Mouse (Mus musculus) cerebellum, postnatal 36 days (tissue): ENCODE measurements at regions not wholly inside any gene's neighbourhood (a gene's known extent, or its start where the extent isn't known, plus 50 kb on each side); places are given as distances from the start of the nearest gene placed in this dataset.
A peak's percentile ranks its signal among the peaks of the same experiment; 100 is the strongest.

Source experiments
- DNase-seq, 2 experiments: peaks; one replicate each; pipeline ENCODE4 v3.0.0; 2021 to 2022; ENCODE audit warnings: mixed read lengths in 2 of 2

DNA sequence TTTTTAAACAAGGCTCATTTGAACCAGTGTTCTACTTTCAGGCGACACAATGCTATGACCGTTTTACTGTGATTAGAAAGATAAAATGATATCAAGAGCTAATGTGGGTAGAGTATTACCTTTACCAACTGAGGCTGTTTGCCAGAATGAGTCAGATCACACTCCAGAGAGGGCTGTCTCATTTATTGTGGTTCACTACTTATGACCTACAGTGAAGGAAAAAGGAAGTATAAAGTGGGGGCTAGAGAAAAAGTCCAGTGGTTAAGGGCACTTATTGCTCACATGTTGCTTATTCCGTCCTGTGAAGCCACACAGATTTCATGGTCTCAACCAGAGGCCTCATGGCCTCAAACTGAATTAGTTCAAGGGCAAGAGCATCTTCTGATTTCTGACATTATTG is 530.2 kb downstream of the Lmo4 start:
- DNase-seq, result no peak

DNA sequence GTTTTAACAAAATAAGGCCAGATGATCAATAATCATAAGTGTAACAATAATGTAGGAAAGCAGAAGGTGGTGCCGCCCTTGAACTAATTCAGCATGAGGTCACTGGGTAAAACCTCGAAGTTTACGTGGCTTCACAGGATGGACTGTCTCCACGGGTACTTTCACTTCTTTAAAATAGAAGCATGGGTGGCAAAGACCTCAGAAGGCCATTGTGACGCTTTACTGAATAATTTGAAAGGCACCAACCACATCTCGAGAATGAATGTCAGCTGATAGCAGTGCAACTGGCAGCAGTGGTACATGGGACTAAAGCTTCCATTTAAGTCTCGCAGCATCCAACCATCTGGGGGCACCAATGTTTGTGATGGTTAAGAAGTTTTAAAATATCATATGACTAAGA is 530.6 kb downstream of the Lmo4 start:
- no peak for DNase-seq

DNA sequence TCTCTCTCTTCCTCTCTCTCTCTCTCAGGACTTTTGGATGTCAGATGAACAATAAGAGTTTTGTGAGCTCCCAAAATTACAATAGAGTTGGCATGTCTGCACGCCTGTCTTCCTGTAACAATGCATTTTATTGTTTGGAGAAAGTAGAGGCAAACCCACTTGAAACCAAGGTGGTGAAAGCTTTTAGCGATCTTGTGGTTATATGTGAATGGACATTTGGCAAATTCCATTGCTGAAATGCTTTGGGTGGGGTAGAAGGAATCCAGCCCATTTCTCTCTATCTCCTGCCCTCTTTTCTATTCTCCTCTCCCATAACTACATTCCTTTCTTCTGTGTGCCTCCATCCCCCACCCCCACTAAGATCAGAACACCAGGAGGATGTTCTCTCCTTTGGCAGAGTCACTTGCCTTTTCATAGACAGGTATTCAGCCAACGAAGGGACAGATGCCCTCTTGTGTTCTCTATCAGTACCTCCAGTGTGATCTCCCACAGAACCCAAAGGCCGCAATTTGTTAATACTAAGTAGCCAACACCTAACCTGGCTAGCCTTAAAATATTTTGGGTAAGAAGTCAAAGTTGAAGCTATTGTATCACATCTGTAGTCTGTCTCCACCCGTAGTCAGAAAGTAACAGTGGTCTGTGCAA is 542.9 kb downstream of the Lmo4 start:
- DNase-seq, result no peak

DNA sequence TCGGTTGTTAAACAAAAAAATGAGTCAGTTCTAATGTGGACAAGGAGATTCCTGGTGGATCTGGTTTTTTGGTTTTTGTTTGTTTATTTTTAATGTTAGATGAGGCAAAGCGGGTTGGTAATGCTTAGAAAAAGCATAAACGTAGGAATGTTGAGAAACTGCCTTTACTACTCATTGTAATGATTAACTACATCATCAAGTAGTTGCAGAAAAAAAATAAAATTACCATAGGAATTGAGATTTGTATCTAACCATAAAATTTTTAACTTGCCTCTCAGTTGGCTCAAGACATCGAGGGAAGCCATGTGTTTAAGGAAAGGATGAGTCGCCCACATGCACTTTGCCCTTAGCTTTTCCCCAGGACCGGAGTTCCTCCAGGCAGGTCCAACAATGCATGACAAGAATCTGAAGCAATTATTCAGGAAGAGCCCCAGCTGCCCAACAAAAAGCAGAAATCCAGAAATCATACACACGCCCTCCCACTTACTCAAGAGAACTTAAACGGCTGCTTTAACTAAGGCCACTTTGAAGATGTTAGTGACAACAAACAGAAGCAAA is 545.5 kb downstream of the Lmo4 start:
- DNase-seq, result no peak

DNA sequence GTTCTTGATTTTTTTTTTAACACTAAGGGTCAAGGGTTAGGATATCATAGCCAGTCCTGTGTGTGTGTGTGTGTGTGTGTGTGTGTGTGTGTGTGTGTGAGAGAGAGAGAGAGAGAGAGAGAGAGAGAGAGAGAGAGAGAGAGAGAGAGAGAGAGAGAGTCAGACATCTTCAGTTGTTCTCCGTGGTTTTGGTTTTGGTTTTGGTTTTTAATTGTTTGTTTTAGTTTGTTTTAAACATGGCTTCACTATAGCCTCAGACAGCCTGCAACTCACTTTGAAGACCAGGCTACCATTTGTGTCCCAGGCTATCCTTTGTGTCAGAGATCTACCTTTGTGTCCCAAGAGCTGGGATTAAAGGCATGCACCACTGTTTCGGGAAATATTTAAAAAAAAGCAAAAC is 557.8 kb downstream of the Lmo4 start:
- DNase-seq, result no peak

DNA sequence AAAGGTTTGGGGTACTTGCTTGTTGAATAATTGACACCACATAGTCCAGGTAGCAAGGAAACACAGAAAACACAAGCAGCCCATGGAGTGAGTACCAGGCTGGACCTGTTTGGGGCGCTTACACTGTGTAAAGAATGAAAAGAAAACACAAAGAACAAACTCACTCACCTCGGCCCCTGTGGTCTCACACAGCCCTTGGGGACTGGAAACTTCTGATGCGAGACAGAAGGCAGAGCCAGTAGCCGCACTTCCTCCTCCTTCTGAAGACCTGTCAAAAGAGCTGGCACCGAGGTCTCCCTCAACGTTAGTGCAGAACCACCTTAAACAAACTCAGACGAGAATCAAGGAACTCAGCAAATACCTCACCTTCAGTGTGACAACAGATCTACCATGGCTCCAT is 558.2 kb downstream of the Lmo4 start:
- DNase-seq, result no peak

DNA sequence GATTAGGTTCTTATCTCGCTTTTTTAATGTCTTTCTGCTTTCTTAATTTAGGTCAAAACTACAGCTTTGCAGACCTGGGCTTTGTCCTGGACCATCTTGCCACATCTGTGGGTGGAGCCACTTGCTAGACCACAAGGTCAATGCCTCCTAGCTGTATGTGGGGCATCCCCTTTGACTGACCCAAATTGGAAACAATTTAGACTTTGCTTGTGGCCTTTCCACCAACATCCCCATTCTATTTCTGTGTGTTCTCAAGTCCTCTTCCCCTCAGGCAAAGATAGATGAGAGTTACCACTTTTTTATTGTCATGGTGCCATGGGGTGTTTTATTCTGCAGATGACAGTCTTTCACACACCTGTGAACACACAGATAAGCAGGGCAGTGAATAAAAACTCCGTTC is 572.0 kb downstream of the Lmo4 start:
- no peak for DNase-seq

DNA sequence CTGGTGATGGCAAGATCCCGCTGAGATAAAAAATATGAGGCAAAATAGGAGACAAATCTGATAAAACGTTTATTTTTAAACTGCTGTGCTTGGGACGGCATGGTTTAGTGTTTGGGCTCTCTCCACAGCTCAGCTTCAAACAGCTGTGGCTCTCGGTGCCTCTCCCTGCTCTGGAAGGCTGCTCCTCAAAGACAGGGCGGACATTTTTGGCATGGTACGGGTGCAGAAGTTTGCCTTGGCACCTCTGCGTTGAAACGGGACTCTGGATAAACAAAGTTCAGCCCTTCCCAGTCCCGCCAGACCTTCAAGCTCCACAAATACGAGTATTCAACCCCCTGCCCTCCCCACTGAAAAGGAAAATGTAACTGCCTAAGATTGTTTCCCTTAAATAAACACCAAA is 573.8 kb downstream of the Lmo4 start:
- no peak for DNase-seq

DNA sequence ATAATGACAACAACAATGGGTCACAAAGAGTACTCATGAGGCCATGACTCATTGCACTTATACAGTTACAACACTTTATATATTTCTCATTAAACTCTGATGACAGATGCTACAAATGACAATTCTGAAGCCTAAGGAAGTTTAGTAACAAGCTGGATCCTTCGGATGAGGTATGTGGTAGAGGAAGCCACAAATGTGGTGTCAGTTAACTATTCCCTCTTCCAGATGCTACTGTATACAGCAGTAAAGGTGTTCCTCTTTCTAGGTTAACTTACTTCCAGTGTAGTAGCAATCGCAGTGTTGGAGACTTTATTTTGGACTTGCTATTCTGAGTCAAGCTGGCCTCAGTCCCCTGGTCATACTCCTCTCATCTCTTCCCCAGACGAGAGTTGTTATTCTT is 580.1 kb downstream of the Lmo4 start:
- DNase-seq, result no peak

DNA sequence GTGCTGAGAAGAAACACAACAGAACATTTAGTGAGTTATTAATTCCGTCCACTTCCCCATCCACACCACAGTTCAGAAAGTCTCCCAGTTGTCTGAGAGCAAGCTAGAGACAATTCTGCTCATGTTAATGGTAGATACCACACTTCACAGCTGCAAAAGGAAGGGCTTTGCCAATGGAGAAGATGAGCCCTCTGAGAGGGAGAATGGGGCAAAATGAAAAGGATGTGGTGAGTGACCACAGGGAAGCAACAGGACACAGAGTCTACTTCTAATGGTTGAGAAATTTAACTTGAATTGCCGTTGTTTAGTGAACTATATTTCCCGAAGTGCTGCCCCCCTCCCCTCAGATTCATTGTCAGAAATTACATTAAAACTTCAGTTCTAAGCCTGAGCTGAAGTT is 582.7 kb downstream of the Lmo4 start:
- no peak for DNase-seq

DNA sequence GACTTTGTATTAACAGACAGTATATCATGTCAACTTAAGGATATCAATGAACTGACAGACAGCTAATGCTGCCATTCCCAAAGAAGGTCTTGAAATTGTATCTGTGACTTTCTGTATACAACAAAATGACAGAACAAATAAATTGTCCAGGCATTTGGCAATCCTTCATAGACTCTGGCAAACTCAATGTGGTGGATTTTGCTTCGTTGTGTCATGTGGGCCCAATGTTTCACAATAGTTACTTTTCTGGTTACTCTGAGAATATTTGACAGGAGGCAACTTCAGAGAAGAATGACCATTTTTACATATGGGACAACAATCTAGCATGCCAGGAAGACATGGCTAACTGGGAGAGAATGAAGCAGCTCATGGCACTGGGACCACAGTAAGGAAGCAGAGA is 585.9 kb downstream of the Lmo4 start:
- no peak for DNase-seq

DNA sequence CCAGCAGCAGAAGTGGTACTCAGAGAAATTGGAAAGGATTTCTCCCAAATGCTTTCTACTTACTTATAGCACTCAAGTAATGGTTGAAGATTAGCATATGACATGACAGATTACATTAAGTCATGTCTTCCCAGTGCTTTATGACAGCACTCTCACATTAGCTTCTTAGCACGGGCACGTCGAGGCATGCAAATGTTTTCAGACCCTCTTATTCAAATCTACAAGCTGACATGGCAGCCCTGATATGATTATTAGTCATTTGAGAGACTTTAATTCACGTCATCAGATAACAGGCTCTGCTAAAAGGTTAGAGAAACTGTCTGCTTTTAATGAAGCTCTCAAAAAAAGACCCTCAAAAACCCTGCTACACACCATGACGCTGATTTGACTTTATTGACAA is 590.1 kb downstream of the Lmo4 start:
- DNase-seq, result no peak

DNA sequence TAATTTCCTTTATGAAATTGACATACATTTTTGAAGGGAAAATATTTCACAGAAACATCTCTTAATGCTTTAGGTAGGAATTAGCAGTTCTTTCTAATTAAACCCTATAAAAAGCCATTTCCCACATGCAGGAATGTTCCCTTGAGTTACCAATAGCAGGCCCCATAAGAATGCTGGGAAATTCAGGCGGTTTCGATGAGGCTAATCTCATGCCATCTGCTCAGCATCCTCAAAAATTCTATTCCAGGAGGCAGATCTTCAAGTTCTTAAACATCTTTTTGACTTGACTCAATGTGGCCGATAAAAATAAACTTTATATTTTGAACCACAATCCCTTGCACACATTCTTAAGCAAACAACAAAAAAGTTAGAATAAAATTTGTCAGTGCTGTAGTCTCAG is 591.0 kb downstream of the Lmo4 start:
- no peak for DNase-seq

DNA sequence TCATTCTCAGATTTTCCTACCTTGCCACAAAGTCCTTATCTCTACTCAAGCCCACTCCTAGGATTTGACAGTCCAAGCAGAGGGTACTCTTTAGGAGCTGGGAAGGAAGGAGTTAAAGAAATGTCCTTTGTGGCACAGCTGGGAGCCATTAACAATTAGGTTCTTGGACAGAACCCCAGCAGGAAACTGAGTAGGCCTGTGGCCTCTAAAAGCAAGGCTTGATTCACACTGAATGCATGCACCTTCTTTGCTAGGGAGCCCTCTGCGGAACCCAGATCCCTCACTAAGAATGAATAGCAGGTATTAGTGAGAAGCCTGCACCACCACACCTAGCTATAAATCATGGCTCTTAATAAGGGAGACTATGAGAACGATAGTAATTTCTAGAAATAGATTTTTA is 595.3 kb downstream of the Lmo4 start:
- DNase-seq, result no peak

DNA sequence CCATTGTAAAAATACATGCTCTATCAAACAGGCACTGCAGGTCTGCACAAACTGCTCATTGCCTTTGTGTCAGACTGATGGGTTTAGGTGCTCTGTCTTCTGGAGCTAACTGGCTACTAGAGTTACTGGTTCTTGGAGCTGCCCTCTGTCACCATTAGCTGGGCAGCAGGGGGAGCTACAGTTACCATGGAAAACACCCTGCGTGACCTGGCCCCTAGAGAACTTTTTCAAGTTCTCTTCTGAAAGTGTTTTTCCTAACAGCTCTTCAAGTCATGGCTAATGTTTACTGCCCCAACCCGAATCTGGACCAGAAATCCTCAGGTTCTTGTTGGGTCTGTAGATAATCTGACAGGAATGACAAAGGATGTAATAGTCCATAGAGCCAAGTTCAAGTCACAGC is 605.9 kb downstream of the Lmo4 start:
- no peak for DNase-seq

DNA sequence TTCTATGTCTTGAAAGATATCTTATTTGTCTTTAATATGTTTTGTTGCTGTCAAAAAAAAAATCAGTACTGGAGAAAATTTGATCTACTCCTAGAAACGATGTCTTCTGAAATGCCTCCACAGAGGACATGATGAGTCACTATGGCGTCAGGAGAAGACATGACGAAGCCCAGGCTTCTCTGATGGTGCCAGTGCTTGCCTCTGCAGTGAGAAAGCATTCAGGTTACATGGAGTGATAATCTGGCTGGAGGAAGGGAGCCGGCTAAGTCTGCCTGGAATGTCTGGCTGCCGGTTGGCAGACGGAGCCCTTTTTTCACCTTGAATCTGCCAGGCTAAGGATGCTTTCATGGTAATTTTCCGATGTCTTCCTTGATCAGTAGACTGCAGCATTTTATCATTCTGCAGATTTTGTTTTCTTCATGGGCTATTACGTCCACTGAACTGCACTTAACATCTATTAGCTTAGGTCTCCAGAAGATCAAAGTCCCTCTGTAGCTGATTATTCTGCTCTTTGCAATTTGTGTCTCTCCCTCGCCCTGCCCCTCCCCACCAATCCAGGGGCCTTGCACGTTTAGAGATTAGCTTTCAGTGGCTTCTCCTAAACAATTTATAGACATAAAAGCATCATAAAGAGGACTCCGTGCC is 607.9 kb downstream of the Lmo4 start:
- DNase-seq, result peak; percentile 41 to 42

DNA sequence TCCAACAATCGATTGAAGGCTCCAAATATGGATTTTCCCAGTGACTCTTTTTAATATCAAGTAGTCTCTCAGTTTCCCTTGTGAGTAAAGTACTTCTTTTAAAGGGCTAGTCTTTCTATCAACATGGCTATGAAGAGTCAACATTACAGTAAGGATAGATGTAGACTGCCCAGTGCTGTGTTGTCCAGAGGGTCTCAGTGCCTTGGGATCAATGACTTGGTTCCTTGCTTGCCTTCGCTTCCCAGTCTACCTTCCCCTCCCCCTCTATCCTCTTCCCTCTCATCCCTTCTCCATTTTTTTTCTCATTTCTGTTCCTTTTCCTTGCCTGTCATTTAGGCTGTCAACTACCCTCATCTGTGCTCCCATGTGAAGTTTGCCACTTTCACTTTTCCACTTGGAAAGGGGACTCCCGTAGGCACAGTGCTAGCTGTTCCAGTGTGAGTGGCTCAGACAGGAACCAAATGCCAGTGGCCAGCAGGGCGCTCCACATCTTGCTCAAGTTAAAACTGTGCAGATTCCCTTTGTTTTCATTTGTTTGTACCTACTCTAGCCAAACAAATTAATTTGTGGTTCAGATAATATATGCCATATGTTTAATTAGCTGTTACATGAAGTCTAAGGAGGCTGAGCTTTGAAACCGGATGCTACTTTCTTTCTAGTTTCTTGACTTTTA is 608.9 kb downstream of the Lmo4 start:
- no peak for DNase-seq

DNA sequence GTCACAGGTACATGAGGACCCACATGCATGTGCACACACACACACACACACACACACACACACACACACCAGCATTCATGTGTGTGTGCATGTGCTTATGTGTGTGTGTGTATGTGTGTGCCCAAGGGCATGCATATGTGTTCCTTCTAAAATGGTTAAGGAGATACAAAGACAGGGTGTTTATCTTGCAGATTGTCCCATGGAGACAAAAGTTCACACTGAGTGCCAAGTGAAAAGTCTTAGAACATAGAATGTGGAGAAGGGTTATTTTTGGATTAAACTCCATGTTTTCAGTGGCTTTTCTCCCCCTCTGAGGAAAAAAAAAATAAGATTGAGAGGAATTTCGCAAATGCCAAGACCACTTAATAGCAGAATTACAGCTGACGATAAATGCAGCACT is 609.9 kb downstream of the Lmo4 start:
- no peak for DNase-seq

DNA sequence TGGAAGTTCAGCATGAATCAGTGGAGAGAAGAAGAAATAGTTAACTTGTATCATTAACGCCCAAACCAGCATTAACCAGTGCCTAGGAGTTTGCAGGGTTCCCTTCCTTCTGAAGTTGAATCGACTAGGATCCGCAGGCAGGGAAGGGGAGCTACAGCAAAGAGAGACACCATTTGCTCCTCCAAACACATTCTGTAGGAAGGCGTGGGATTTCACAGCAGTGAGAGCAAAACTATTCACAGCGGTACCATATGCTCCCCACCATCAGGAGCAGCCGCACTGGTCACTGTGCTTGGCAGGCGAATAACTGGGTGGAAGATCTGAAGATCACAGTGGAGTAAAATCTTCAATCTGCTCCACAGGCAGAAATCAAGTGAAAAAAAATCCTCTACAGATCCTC is 610.3 kb downstream of the Lmo4 start:
- DNase-seq, result peak; percentile 76 to 78

DNA sequence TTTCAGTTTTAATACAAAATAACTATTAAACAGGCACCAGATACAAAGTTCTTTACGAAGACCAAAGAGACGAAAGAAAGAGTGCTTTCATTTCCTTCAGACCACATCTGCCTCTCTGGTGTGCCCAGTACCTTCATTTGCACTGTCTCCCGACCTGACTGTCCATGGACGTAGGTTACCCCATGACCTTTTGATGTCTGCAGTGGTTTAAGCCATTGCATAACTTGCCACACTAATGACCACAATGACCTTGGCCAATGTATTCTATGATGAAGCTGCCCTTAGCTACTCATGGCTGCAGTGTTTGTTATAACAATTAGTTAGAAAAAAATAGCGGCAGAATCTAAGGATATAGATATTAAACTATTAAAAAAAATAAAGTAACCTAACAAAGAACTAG is 618.4 kb downstream of the Lmo4 start:
- no peak for DNase-seq

DNA sequence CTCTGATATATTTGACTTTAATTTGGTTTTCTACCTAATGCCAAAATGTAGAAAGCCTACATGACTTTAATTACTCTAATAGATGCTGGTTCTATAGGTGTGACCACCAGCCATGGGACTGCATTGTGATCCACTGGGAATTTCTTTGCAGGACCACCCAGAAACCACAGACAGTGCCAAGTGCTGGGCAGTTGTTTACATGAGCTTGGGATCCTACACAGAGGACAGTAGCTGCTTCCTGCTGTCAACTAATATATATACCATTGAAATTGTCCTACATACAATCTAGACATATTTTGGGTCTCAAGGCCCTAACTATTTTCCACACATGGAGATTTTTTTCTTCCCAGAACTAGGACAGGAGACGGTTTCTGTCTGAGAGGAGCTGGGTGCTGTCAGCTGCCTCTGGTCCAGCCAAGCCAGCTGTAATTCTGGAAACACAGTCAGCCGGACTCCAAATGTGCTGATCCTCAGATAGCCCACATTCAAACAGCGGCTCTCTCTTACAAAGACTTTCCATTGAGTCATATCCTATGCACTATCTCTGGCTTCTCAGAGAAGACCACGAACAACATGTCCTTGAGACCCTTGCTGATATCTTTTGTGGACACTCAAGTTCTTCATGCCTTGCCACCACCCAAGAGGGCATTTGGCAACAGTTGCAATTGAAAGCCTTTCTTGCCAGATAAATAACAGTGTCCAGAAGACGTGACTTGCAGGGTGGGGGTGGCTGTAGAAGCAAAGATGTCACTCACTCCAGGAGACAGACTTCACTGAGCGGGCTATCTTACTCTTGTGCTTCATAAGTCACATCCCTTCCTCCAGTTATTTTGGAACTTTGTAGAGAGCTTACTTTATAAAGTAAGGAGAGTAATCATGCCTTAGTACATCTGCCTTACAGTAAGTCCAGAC is 620.1 kb downstream of the Lmo4 start:
- DNase-seq, result no peak

DNA sequence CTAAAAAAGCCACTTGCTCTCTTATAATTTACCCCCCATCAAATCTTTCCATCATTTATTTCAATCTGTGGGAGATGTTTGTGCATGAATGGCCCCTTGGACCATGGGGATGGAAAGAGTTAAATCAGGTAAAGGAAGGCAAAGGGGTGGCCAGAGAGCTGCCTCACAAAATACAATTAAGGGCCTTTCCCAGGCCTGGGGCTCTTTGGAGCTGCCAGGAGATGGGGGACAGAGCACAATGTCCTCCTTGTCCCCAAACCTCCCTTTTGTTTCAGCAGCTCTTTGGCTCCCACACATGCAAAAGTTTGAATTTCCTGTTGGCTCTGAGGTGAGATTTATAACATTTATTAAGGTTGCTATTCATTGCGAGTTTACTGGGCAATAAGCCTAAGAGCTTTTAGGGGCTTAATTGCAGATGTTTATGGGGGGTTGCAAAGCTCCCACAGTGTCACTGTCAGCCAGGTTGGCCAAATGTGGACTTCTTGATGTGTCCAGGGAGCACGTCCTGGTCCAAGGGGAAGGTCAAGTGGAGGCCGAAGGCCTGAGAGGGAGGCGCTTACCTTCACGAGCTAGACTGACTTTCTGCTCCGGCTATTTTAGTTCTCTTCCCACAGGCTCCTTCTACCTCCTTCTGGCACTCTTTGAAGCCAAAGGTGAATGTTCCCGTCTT is 628.5 kb downstream of the Lmo4 start:
- DNase-seq, result no peak

DNA sequence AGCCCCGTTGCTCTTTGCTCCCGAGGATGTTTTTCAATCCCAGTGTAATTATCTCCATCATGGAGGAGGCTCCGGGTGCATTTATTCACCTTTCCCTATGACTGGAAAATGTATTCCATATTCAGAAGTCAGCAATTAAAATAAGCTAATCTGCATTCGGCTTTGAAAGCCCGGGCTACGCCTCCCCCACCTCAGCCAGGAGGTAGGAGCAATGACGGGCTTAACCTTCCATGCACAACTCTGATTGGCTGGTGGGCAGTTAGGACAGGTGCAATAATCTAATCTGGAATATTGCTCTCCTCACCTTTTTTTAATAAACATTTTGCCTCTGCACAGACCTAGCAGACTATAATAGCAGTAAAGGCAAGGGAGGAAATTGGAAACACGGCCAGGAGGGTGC is 629.3 kb downstream of the Lmo4 start:
- DNase-seq, result no peak
